Mouse (Mus musculus) cerebellum, postnatal 10 days (tissue): ENCODE measurements around the gene Msx1.
"Not testable (repeated sequence)": the region's sequence is repeated elsewhere in the genome, so short reads cannot be mapped to it uniquely, and the experiment has no call there.

ENCODE experiments used
- DNase-seq, 2 experiments: peaks; one replicate each; pipeline ENCODE4 v3.0.0; 2021; ENCODE audit warnings: mixed read lengths in 2 of 2

The Msx1 gene

GRCm38 (mm10) chr5:37824461-37824795, at the start of gene Msx1:
Msx1 (minus strand) TSS chr5:37824583.
- DNase-seq: peak; percentile 69 to 81

- DNase-seq: peak; percentile 16 to 33
Observed at GRCm38 (mm10) chr5:37865471-37865870, 41.1 kb upstream of the Msx1 start.

GRCm38 (mm10) chr5:37864309-37864708, 39.9 kb upstream of the Msx1 start:
- no peak for DNase-seq

- no peak for DNase-seq
Observed at GRCm38 (mm10) chr5:37860846-37861245, 36.5 kb upstream of the Msx1 start.

- DNase-seq: peak; percentile 65 to 70
Observed at GRCm38 (mm10) chr5:37860151-37860721, 35.9 kb upstream of the Msx1 start.

- peak; percentile 76 to 84 for DNase-seq
Observed at GRCm38 (mm10) chr5:37857763-37858545, 33.6 kb upstream of the Msx1 start.

GRCm38 (mm10) chr5:37856057-37856456, 31.7 kb upstream of the Msx1 start:
- no peak for DNase-seq

GRCm38 (mm10) chr5:37854233-37854632, 29.9 kb upstream of the Msx1 start:
- DNase-seq: no peak

- DNase-seq: no peak
Observed at GRCm38 (mm10) chr5:37851305-37851982, 27.1 kb upstream of the Msx1 start.

GRCm38 (mm10) chr5:37848991-37849719, 24.8 kb upstream of the Msx1 start:
- no peak for DNase-seq

- no peak for DNase-seq
Observed at GRCm38 (mm10) chr5:37836267-37836646, 11.9 kb upstream of the Msx1 start.

GRCm38 (mm10) chr5:37835590-37836266, 11.3 kb upstream of the Msx1 start:
- peak in 1 of 2 experiments; percentile 36 for DNase-seq

- DNase-seq: no peak
Observed at GRCm38 (mm10) chr5:37832766-37833165, 8.4 kb upstream of the Msx1 start.

- DNase-seq: no peak
Observed at GRCm38 (mm10) chr5:37832031-37832430, 7.6 kb upstream of the Msx1 start.

- DNase-seq: not testable (repeated sequence)
Observed at GRCm38 (mm10) chr5:37830436-37830835, 6.1 kb upstream of the Msx1 start.

GRCm38 (mm10) chr5:37829926-37830325, 5.5 kb upstream of the Msx1 start:
- no peak for DNase-seq

GRCm38 (mm10) chr5:37829296-37829670, 4.9 kb upstream of the Msx1 start:
- peak in 1 of 2 experiments; percentile 7 for DNase-seq

GRCm38 (mm10) chr5:37828591-37829295, 4.4 kb upstream of the Msx1 start:
- DNase-seq: peak in 1 of 2 experiments; percentile 35

GRCm38 (mm10) chr5:37828001-37828400, 3.6 kb upstream of the Msx1 start:
- DNase-seq: peak in 1 of 2 experiments; percentile 13

GRCm38 (mm10) chr5:37827626-37827950, 3.2 kb upstream of the Msx1 start:
- no peak for DNase-seq

- DNase-seq: peak in 1 of 2 experiments; percentile 44
Observed at GRCm38 (mm10) chr5:37826706-37827625, 2.6 kb upstream of the Msx1 start.
